Mouse (Mus musculus) forelimb bud, embryonic 11.5 days (tissue): ENCODE measurements at regions not wholly inside any gene's neighbourhood (a gene's known extent, or its start where the extent isn't known, plus 50 kb on each side); places are given as distances from the start of the nearest gene placed in this dataset.

ENCODE experiments used
- DNase-seq: peaks from one replicate; pipeline ENCODE4 v3.0.0-alpha.2; 2012; ENCODE audit warnings: low read depth, low spot score

GRCm38 (mm10) chr5:57396376-57396775, 321.4 kb upstream of the Pcdh7 start:
- DNase-seq, result no peak

DNA sequence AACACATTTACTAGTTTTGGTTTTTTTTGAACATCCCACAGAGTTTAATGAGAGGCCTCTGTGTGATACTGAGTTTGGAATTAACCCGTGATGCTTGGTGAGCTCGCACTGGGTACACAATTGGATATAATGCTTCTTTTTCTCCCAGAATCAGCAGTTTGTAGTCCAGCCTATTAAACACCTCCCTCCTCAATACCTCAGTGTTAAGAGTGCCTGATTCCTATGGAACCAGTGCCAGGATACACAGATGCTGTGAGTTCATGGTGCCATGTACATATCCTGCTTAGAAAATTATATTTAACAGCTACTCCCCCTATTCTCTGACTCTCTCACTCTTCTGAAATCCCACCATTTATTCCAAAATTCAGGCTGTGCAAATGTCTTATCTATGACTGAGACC, 299.6 kb upstream of the Pcdh7 start:
- no peak for DNase-seq

DNA sequence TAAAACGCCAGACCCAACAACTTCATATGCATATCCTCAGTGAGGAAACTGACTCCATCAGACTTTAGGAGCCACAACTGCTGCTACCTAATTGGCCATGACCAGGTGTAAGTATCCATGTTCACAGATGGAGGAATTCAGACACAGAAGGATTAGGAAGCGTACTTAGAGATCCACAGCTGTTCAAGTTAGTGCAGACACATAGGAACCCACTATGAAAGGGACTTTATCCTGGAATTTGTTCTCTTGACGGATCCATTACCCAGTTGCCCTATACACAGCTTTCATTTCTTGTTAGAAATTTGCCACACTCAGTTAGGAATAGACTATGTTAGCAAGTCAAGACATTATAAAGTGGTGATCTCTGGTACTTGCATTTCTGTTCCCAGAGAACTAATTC, 266.7 kb upstream of the Pcdh7 start:
- peak; percentile 1 for DNase-seq

DNA sequence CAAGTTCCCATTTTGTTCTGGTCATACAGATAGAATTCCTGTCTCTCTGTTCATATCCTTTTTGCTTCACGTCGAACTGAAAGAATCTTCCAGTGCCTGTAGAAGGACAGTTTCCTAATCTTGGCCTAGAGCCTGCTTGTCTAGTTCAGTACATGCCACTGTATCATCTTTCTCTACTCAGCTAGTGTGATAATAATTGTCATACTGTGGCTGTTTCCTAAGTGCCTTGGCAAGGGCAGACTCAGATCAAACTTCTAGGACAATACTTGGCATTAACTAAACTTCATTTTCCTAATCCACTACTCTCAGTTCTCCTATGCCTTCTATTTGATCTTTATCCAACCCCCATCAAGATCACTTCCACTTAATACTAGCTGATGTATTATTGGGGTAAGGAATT, 266.3 kb upstream of the Pcdh7 start:
- DNase-seq, result no peak

DNA sequence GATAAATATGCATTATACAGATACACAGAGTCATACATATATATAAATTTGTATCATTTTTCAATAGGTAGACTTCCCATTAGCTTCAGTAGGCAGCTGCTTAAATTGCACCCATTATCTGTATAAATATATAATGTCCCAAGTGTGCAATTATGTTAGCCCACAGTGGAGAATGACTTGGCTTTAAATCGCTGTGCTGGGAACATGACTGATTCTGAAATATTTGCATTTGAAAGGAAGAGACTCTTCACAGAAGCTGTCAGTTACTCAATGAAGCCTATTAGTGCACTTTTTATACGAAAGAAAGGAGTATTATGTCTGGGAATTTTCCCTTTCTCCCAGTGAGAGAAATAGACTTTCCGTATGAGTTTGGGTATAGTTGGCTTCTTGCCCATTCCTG, 242.8 kb upstream of the Pcdh7 start:
- no peak for DNase-seq

- no peak for DNase-seq
Observed at GRCm38 (mm10) chr5:57477860-57478259, 239.9 kb upstream of the Pcdh7 start.
